8 mouse cellular contexts compared by ENCODE assay signal in the genomic region with DNA sequence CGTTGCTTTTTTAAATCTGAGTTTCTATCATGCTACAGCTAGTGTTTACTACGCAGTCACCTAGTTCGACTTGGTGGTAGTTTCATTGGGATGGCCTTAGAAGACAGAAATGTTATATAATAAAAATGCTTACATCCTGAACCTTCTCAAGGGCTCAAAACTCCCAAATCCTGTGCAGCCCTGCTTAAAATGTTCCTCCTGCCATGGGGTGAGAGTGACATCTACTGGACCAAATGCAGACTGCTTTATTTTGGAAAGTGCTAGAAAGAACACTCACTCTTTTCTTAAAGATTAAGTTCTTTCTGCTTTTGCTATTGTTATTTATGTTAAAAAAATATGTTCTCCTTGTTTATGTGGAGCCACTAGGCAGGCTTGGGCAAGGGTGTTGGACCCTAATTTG.
DNase-seq lines count a peak whose midpoint lies in the region; ATAC-seq lines count a peak whose summit lies in the region.

No protein-coding gene starts in this region.

- peak; percentile 14 for DNase-seq in gastrocnemius, adult 18-20 months (ENCODE audit: low spot score)
- DNase-seq in gastrocnemius, postnatal 4 days (ENCODE audit: low spot score in 2 of 2): no peak
- peak; percentile 30 to 60 for DNase-seq in right cerebral cortex, adult 2 months (ENCODE audit: low spot score in 2 of 2)
- DNase-seq in right cerebral cortex, postnatal 14 days: no peak
- peak; percentile 53 to 54 for DNase-seq in cerebellum, postnatal 10 days
- peak; percentile 65 for DNase-seq in induced T-regulatory cell, adult 2 months (ENCODE audit: low read depth)
- DNase-seq in thymus, postnatal 0 days (ENCODE audit: low spot score): peak; percentile 37

- ATAC-seq in megakaryocyte, adult 5-6 weeks (ENCODE audit: poor library complexity, severe bottlenecking): peak; percentile 76

Comparison
In these comparisons a context has a peak if more than half of its experiments do, and no peak if none do; other contexts are left out.
1. DNase-seq: peak in gastrocnemius, adult 18-20 months (single experiment), right cerebral cortex, adult 2 months (2 of 2), cerebellum, postnatal 10 days (2 of 2), induced T-regulatory cell, adult 2 months (single experiment) and thymus, postnatal 0 days (single experiment); none in gastrocnemius, postnatal 4 days (0 of 2) and right cerebral cortex, postnatal 14 days (single experiment).